Mouse (Mus musculus) lung, postnatal 0 days (tissue): ENCODE measurements around the gene Olfr610. TPM values are rescaled to one million over a fixed set of nuclear protein-coding genes. Genes with fewer than 3 reads are reported as not detected.
"Not testable (repeated sequence)": the region's sequence is repeated elsewhere in the genome, so short reads cannot be mapped to it uniquely, and the experiment has no call there.

Source experiments
- ATAC-seq: fragments of 200-750 bp; cut with Nextera tagmentation; 2 replicates; pipeline ENCODE4 v1.8.0; 2017; ENCODE audit warnings: moderate library complexity
- DNase-seq: peaks from one replicate; pipeline ENCODE4 v3.0.0-alpha.2; 2016; ENCODE audit warnings: low spot score
- H3K27ac ChIP-seq: fragments of 300-500 bp; sonication (generic); 2 replicates; pipeline ENCODE4 v1.5.1; 2014; ENCODE audit warnings: antibody characterized with exemption, mild to moderate bottlenecking, low read length, mixed read lengths
- H3K27me3 ChIP-seq: fragments of 300-500 bp; sonication (generic); replicated peaks from 2 replicates; pipeline ENCODE4 v1.6.1; 2014; ENCODE audit warnings: low read length, mixed read lengths; ENCODE audit not compliant: insufficient read depth
- H3K36me3 ChIP-seq: fragments of 300-500 bp; sonication (generic); 2 replicates; pipeline ENCODE4 v1.6.1; 2014; ENCODE audit warnings: low read length, mixed read lengths; ENCODE audit not compliant: insufficient read depth
- H3K4me1 ChIP-seq: fragments of 300-500 bp; sonication (generic); 2 replicates; pipeline ENCODE4 v1.6.1; 2014; ENCODE audit warnings: antibody characterized with exemption, low read depth, low read length, mixed read lengths; ENCODE audit not compliant: insufficient read depth
- H3K4me2 ChIP-seq: fragments of 300-500 bp; sonication (generic); replicated peaks from 2 replicates; pipeline ENCODE4 v1.6.1; 2014; ENCODE audit warnings: low read depth, mild to moderate bottlenecking, low read length, moderate library complexity, mixed read lengths
- H3K4me3 ChIP-seq: fragments of 300-500 bp; sonication (generic); 2 replicates; pipeline ENCODE4 v1.5.1; 2014; ENCODE audit warnings: low read depth, low read length
- H3K9ac ChIP-seq: fragments of 300-500 bp; sonication (generic); replicated peaks from 2 replicates; pipeline ENCODE4 v1.6.1; 2014; ENCODE audit warnings: low read depth, mild to moderate bottlenecking
- H3K9me3 ChIP-seq: fragments of 300-500 bp; sonication (generic); 2 replicates; pipeline ENCODE4 v1.6.1; 2016; ENCODE audit warnings: low read length, mixed read lengths
- CTCF ChIP-seq: IDR thresholded peaks from 2 replicates; pipeline ENCODE4 v1.5.1; 2016; ENCODE audit warnings: antibody characterized with exemption, mild to moderate bottlenecking
- EP300 ChIP-seq: IDR thresholded peaks from 2 replicates; pipeline ENCODE4 v1.6.1; 2016; ENCODE audit warnings: antibody characterized with exemption, mild to moderate bottlenecking, control low read depth
- WGBS: fragments of 180-500 bp; shearing (Covaris S2); extraction: QIAGEN DNeasy Blood & Tissue Kit; methylation state at CpG from one replicate; pipeline ENCODE4 v1.1.7; 2014; 5-methylcytosine and 5-hydroxymethylcytosine counted together
- polyA plus RNA-seq: library from polyadenylated mRNA; unstranded; fragments of >200 nt; fragmentation: Nextera tagmentation; extraction: Ambion mirVana; gene quantifications from 2 replicates; pipeline ENCODE4 v1.2.1, GENCODE M21; 2015

The Olfr610 gene
- polyA plus RNA-seq, result not detected in 2 replicates

DNA sequence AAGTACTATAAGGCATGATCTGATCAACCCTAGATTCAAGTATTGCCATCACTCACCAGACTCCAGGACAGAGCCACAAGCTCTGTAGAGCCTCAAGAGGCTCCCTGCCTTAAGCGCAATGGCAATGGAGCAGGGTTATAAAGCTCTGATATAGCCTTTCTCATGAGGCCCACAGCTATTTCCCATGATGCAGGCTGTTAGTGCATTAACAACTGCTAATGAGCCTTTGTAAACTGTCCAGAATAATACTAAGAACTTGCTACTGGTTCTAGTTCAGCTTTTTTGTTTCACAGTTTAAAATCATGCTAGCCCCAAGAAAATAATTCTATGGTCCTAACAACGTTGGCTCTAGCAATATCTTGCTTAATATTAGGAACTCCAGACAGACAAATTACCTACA is at the start of gene Olfr610:
Gene Olfr610, minus strand, starts transcription at position 101 of the 400 bp plus-strand sequence.
- ATAC-seq (no peak), DNase-seq (no peak)
- Histone ChIP-seq H3K4me3 (no peak within 1 kb of the TSS), H3K4me2 (no peak within 1 kb of the TSS), H3K9ac (no peak within 1 kb of the TSS), H3K27ac (no peak within 1 kb of the TSS), H3K27me3 (no peaks in the 10 kb centered on the region), H3K4me1 (no peaks in the 10 kb centered on the region), H3K9me3 (no peaks in the 10 kb centered on the region), H3K36me3 (no peaks in the 10 kb centered on the region)
- WGBS, result 83% methylated on average over 2 of the region's 2 CpGs
- TF ChIP-seq CTCF, result no peak
- no peak for TF ChIP-seq EP300

DNA sequence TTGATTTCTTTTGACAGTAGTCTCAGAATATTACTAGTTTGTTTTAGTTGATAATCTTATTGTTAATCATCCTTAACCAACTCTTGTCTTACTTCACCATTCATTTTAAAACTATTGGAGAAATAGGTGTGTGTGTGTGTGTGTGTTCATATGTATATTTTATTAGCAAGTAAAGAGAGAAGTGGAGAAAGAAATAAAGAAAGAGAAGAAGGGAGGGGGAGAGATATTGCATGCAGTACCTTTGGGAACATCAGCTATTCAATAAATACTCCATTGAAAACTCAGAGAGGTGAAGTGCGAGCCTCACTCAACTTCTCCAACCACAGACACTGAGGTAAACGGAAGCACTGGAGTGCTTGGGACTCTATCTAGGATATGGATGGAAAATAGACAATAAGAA is 43.9 kb upstream of the Olfr610 start, which contains the start of gene Olfr615:
Gene Olfr615, plus strand, starts transcription at position 301 of the 400 bp plus-strand sequence.
- Histone ChIP-seq H3K4me1 (no peaks in the 10 kb centered on the region), H3K36me3 (no peaks in the 10 kb centered on the region), H3K27me3 (no peaks in the 10 kb centered on the region), H3K4me2 (no peak within 1 kb of the TSS), H3K27ac (no peak within 1 kb of the TSS), H3K4me3 (no peak within 1 kb of the TSS), H3K9ac (no peak within 1 kb of the TSS), H3K9me3 (no peaks in the 10 kb centered on the region)
- 80% methylated on average over 2 of the region's 2 CpGs for WGBS
- DNase-seq, result no peak
- no peak for ATAC-seq
- no peak for TF ChIP-seq EP300
- no peak for TF ChIP-seq CTCF

DNA sequence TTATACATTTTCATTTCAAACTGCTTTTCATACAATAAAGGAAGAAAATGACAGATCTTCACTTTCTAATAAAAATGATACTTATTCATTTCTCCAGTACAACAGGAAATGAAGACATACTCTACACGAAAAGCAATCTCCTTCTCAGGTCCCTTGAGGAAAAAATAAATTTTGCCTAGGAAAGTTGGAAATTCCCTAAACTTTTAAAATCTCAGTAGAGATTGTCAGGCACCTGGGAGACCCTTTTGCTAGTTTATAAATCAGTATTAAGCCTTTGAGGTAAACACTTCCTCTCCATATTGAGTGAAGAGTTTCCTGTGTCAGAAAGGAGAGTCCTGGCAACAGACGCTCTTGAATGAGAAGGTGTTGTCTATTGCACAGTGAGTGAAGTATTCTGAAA is 35.9 kb upstream of the Olfr610 start, which contains the start of gene Olfr613:
Gene Olfr613, plus strand, starts transcription at position 301 of the 400 bp plus-strand sequence.
- TF ChIP-seq CTCF (no peak), EP300 (no peak)
- no peak for DNase-seq
- Histone ChIP-seq H3K4me1 (no peaks in the 10 kb centered on the region), H3K9ac (no peak within 1 kb of the TSS), H3K36me3 (no peaks in the 10 kb centered on the region), H3K27ac (no peak within 1 kb of the TSS), H3K4me2 (no peak within 1 kb of the TSS), H3K9me3 (no peaks in the 10 kb centered on the region), H3K4me3 (no peak within 1 kb of the TSS), H3K27me3 (no peaks in the 10 kb centered on the region)
- WGBS, result 50% methylated on average over 2 of the region's 2 CpGs
- no peak for ATAC-seq

DNA sequence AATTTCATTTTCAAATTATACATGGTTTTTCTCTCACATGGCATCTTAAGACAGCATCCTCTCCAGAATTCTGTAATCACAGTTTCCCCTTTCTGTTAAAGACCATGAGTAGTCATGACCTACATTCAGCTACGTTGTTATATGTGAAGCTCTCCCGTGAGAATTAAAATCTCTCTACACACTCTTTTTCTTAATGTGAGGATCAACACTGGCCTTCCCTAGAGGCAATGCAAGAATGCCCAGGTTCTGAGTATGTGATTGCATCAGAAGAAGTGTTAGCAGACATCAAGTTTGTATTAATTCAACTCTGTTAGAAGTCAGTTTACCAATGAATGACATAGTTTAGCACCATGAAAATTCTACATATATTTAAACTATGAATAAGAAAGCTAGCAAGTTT is 30.7 kb upstream of the Olfr610 start, which contains the start of gene Olfr612:
Gene Olfr612, minus strand, starts transcription at position 101 of the 400 bp plus-strand sequence.
- ATAC-seq, H3K4me3 ChIP-seq, H3K9me3 ChIP-seq, H3K36me3 ChIP-seq, H3K27ac ChIP-seq, H3K9ac ChIP-seq, H3K4me1 ChIP-seq, DNase-seq, H3K4me2 ChIP-seq, H3K27me3 ChIP-seq: not testable (repeated sequence)
- 68% methylated on average over 2 of the region's 2 CpGs for WGBS

DNA sequence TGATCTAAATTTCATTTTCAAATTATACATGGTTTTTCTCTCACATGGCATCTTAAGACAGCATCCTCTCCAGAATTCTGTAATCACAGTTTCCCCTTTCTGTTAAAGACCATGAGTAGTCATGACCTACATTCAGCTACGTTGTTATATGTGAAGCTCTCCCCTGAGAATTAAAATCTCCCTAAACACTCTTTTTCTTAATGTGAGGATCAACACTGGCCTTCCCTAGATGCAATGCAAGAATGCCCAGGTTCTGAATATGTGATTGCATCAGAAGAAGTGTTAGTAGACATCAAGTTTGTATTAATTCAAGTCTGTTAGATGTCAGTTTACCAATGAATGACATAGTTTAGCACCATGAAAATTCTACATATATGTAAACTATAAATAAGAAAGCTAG is 8.8 kb upstream of the Olfr610 start, which contains the start of gene Olfr611:
Gene Olfr611, minus strand, starts transcription at position 101 of the 400 bp plus-strand sequence.
- H3K9ac ChIP-seq, H3K4me1 ChIP-seq: not testable (repeated sequence)
- WGBS, result 45% methylated on average over 1 of the region's 1 CpGs

DNA sequence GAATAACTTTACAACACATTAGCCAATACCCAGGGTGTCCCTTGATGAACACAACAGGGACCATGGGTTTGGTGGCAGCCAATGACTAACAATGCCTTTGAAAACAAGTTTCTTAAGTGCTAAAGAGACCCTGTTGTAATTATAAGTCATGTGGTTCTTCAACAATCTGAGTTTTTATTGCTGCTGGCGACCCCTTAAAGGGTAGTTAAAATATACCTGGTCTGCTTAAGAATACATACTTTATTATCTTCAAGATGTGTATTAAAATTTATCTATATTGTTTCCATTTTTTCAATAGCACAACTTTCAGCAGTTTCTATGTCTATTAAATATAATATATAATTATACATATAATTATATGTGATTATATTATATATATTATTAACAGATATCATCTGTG is 14.0 kb downstream of the Olfr610 start, which contains the start of gene Olfr609:
Gene Olfr609, minus strand, starts transcription at position 101 of the 400 bp plus-strand sequence.
- no peaks in the 10 kb centered on the region for H3K36me3 ChIP-seq
- H3K27me3 ChIP-seq, result no peaks in the 10 kb centered on the region
- WGBS, result 46% methylated on average over 1 of the region's 1 CpGs
- no peak within 1 kb of the TSS for H3K4me2 ChIP-seq
- H3K4me3 ChIP-seq, result no peak within 1 kb of the TSS
- no peak within 1 kb of the TSS for H3K27ac ChIP-seq
- DNase-seq (no peak), ATAC-seq (no peak)
- H3K9me3 ChIP-seq, result no peaks in the 10 kb centered on the region
- no peak for TF ChIP-seq EP300
- no peak for TF ChIP-seq CTCF
- H3K9ac ChIP-seq, result no peak within 1 kb of the TSS
- no peaks in the 10 kb centered on the region for H3K4me1 ChIP-seq

More for the DNA sequence above, 8.8 kb upstream of the Olfr610 start, which contains the start of gene Olfr611:
- H3K9me3 ChIP-seq, H3K27ac ChIP-seq, ATAC-seq, H3K4me2 ChIP-seq, DNase-seq, H3K27me3 ChIP-seq, H3K4me3 ChIP-seq, H3K36me3 ChIP-seq: not testable (repeated sequence)

DNA sequence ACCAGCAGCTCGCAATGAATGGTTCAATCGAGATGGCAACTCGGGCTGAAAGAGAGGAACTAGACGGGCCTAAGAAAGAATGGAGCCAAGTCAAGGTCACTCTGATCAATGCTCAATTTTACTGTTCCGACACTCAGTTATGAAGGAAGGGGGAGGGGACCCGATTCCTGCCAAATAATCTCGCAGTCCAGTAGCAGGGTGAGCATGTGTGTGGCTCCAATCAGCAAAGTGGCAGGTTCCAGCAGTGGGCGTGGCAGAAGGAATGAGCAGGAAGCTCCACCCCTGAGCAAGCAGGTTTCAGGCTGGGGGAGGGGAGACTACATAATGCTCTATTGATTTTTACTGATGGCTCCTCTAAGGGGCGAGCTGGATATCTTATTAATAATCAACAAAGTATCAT is 34.8 kb downstream of the Olfr610 start:
- H3K4me2 ChIP-seq, H3K9me3 ChIP-seq, H3K27me3 ChIP-seq, H3K4me3 ChIP-seq, ATAC-seq, H3K27ac ChIP-seq, H3K9ac ChIP-seq, DNase-seq, H3K36me3 ChIP-seq, H3K4me1 ChIP-seq: not testable (repeated sequence)
- 79% methylated on average over 9 of the region's 9 CpGs for WGBS
